Mouse (Mus musculus) CH12.LX (cell line): ENCODE data around the gene Myrf. TPM values are rescaled to one million over a fixed set of nuclear protein-coding genes. Genes with fewer than 3 reads are reported as not detected.

Experiments used
- DNase-seq: peaks from one replicate; pipeline ENCODE4 v3.0.0-alpha.2; 2013; ENCODE audit errors: extremely low read depth
- H3K27ac ChIP-seq: 2 replicates; pipeline ENCODE4 v1.5.1; 2012; ENCODE audit warnings: low read depth, mild to moderate bottlenecking, control low read depth, moderate library complexity; ENCODE audit not compliant: insufficient read depth
- H3K27me3 ChIP-seq: replicated peaks from 2 replicates; pipeline ENCODE3; 2012; ENCODE audit warnings: inconsistent platforms
- H3K36me3 ChIP-seq, 2 experiments: replicated peaks in 1 of 2; 2 replicates each; pipeline versions ENCODE3 to v1.6.1; 2012; ENCODE audit warnings: inconsistent platforms in 1 of 2, low read length in 1 of 2, mild to moderate bottlenecking in 1 of 2, mixed read lengths in 1 of 2, moderate library complexity in 1 of 2; ENCODE audit not compliant: control insufficient read depth in 1 of 2, insufficient read depth in 1 of 2
- H3K4me1 ChIP-seq, 2 experiments: 2 replicates each; pipeline ENCODE4 v1.6.1; 2012; ENCODE audit warnings: inconsistent platforms in 1 of 2, moderate library complexity in 1 of 2; ENCODE audit not compliant: insufficient read depth in 2 of 2, control insufficient read depth in 1 of 2
- H3K4me2 ChIP-seq: 2 replicates; pipeline ENCODE4 v1.6.1; 2012; ENCODE audit warnings: low read depth, mild to moderate bottlenecking, control low read depth; ENCODE audit not compliant: poor library complexity, insufficient read depth, severe bottlenecking
- H3K4me3 ChIP-seq, 3 experiments: fragments of 150-350 bp in 1 of 3; sonication (generic) in 1 of 3; replicated peaks in 1 of 3; 2 replicates each; pipeline versions ENCODE3 to v1.5.1; 2011 to 2012; ENCODE audit warnings: low read depth in 2 of 3, low read length in 2 of 3, mild to moderate bottlenecking in 2 of 3, moderate library complexity in 2 of 3, control low read depth in 1 of 3, improper control_type of control experiment in 1 of 3, inconsistent platforms in 1 of 3, mixed read lengths in 1 of 3; ENCODE audit not compliant: poor library complexity in 1 of 3
- H3K79me2 ChIP-seq: replicated peaks from 2 replicates; pipeline ENCODE4 v1.6.1; 2012; ENCODE audit warnings: mild to moderate bottlenecking, moderate library complexity; ENCODE audit not compliant: control insufficient read depth, poor library complexity, insufficient read depth, severe bottlenecking; ENCODE audit errors: extremely low read depth
- H3K9ac ChIP-seq: 2 replicates; pipeline ENCODE4 v1.6.1; 2012; ENCODE audit warnings: low read depth, mild to moderate bottlenecking, control low read depth, moderate library complexity; ENCODE audit not compliant: insufficient read depth
- H3K9me3 ChIP-seq: replicated peaks from 2 replicates; pipeline ENCODE3; 2012; ENCODE audit warnings: low read length, inconsistent platforms, mixed read lengths
- BHLHE40 ChIP-seq: IDR thresholded peaks from 2 replicates; pipeline ENCODE4 v1.6.1; 2011; ENCODE audit warnings: mild to moderate bottlenecking, low read depth, low read length, improper control_type of control experiment
- CHD1 ChIP-seq: IDR thresholded peaks from 2 replicates; pipeline ENCODE4 v1.6.1; 2012; ENCODE audit warnings: low read depth, low read length, improper control_type of control experiment, inconsistent platforms
- CTCF ChIP-seq, 2 experiments: IDR thresholded peaks in 1 of 2; conservative IDR thresholded peaks in 1 of 2; 2 replicates each; pipeline ENCODE4 v1.5.1; 2011 to 2012; ENCODE audit warnings: low read depth in 2 of 2, low read length in 2 of 2, improper control_type of control experiment in 1 of 2, inconsistent platforms in 1 of 2, mild to moderate bottlenecking in 1 of 2, moderate library complexity in 1 of 2
- HCFC1 ChIP-seq: IDR thresholded peaks from 2 replicates; pipeline ENCODE4 v1.6.1; 2012; ENCODE audit warnings: low read depth, mild to moderate bottlenecking, inconsistent platforms, low read length, improper control_type of control experiment
- JUN ChIP-seq: IDR thresholded peaks from 2 replicates; pipeline ENCODE4 v1.6.1; 2011; ENCODE audit warnings: low read depth, mild to moderate bottlenecking, low read length, improper control_type of control experiment, moderate library complexity; ENCODE audit not compliant: insufficient read depth
- KAT2A ChIP-seq: IDR thresholded peaks from 2 replicates; pipeline ENCODE4 v1.6.1; 2012; ENCODE audit warnings: low read length, improper control_type of control experiment, inconsistent platforms; ENCODE audit not compliant: insufficient replicate concordance
- MAFK ChIP-seq: IDR thresholded peaks from 2 replicates; pipeline ENCODE4 v1.6.1; 2011; ENCODE audit warnings: low read length, improper control_type of control experiment; ENCODE audit not compliant: insufficient replicate concordance
- MAZ ChIP-seq: IDR thresholded peaks from 2 replicates; pipeline ENCODE4 v1.6.1; 2012; ENCODE audit warnings: low read depth, mild to moderate bottlenecking, inconsistent platforms, low read length, improper control_type of control experiment, moderate library complexity
- MEF2A ChIP-seq: IDR thresholded peaks from 2 replicates; pipeline ENCODE4 v1.6.1; 2014; ENCODE audit warnings: low read depth, mild to moderate bottlenecking, inconsistent platforms, low read length, improper control_type of control experiment, borderline replicate concordance
- NRF1 ChIP-seq: IDR thresholded peaks from 2 replicates; pipeline ENCODE4 v1.6.1; 2014; ENCODE audit warnings: low read depth, mild to moderate bottlenecking, inconsistent platforms, low read length, improper control_type of control experiment, moderate library complexity
- PAX5 ChIP-seq: IDR thresholded peaks from 2 replicates; pipeline ENCODE4 v1.6.1; 2012; ENCODE audit warnings: low read length, inconsistent platforms, mixed read lengths
- POLR2A ChIP-seq: IDR thresholded peaks from 2 replicates; pipeline ENCODE4 v1.6.1; 2011; ENCODE audit warnings: low read depth, mild to moderate bottlenecking, improper control_type of control experiment, low read length
- RCOR1 ChIP-seq: conservative IDR thresholded peaks from 2 replicates; pipeline ENCODE4 v1.6.1; 2012; ENCODE audit warnings: low read depth, mild to moderate bottlenecking, inconsistent platforms, low read length, improper control_type of control experiment
- SIN3A ChIP-seq: IDR thresholded peaks from 2 replicates; pipeline ENCODE4 v1.6.1; 2012; ENCODE audit warnings: low read length, improper control_type of control experiment, inconsistent platforms
- SMC3 ChIP-seq: IDR thresholded peaks from 2 replicates; pipeline ENCODE4 v1.6.1; 2011; ENCODE audit warnings: low read depth, low read length, improper control_type of control experiment
- TBP ChIP-seq: conservative IDR thresholded peaks from 2 replicates; pipeline ENCODE4 v1.6.1; 2011; ENCODE audit warnings: low read depth, low read length, improper control_type of control experiment
- UBTF ChIP-seq: IDR thresholded peaks from 2 replicates; pipeline ENCODE4 v1.6.1; 2012; ENCODE audit warnings: low read depth, mild to moderate bottlenecking, inconsistent platforms, low read length, improper control_type of control experiment, moderate library complexity
- ZC3H11A ChIP-seq: IDR thresholded peaks from 2 replicates; pipeline ENCODE4 v1.6.1; 2012; ENCODE audit warnings: low read depth, mild to moderate bottlenecking, inconsistent platforms, low read length, improper control_type of control experiment
- ZKSCAN1 ChIP-seq: IDR thresholded peaks from 2 replicates; pipeline ENCODE4 v1.6.1; 2012; ENCODE audit warnings: low read depth, inconsistent platforms, low read length, improper control_type of control experiment, borderline replicate concordance
- ZMIZ1 ChIP-seq: IDR thresholded peaks from 2 replicates; pipeline ENCODE4 v1.6.1; 2012; ENCODE audit warnings: low read depth, mild to moderate bottlenecking, inconsistent platforms, low read length, improper control_type of control experiment
- dilution Hi-C: fragments of 300-500 bp; cut with MboI; formaldehyde crosslinking; loops from 2 replicates; pipeline ENCODE4 v1.14.3; 2020; ENCODE audit warnings: low sequenced_read_pairs; ENCODE audit not compliant: extremely low pct_unique_long_range_greater_than_20kb, extremely low pct_ligation_motif_present
- in situ Hi-C: fragments of 300-500 bp; cut with MboI; formaldehyde crosslinking; loops from 3 replicates; pipeline ENCODE4 v1.14.3; 2019; ENCODE audit warnings: low sequenced_read_pairs, low pct_ligation_motif_present, low pct_unique_long_range_greater_than_20kb, mixed read lengths
- polyA plus RNA-seq: library from polyadenylated mRNA; unstranded; fragments of >175 nt; gene quantifications from 2 replicates; pipeline ENCODE4 v1.2.1, GENCODE M21; 2012; ENCODE audit warnings: low read depth; ENCODE audit not compliant: insufficient read length
- total RNA-seq, 2 experiments: library from RNA; depleted of rRNA; stranded (reverse); fragments of 300-350 nt in 1 of 2; fragments of >200 nt in 1 of 2; gene quantifications; 2 replicates each; pipeline ENCODE4 v1.2.3; 2012 to 2014

The Myrf gene
- total and polyA plus RNA-seq, 3 experiments = 0.10 to 0.13 TPM; not detected in 1

GRCm38 (mm10) chr19:10224637-10225453, 15.7 kb downstream of the Myrf start:
- dilution Hi-C loops (no loop called here), in situ Hi-C loops (no loop called here)
- no peak overlapping the region for H3K9ac ChIP-seq
- no peak overlapping the region for H3K4me3 ChIP-seq
- H3K4me2 ChIP-seq = no peak overlapping the region
- peaks cover 72% of the 10 kb centered on the region for H3K27me3 ChIP-seq
- no peaks in the 10 kb centered on the region for H3K79me2 ChIP-seq
- H3K9me3 ChIP-seq = no peaks in the 10 kb centered on the region
- no peak for DNase-seq
- H3K27ac ChIP-seq = no peak overlapping the region
- peaks cover 0 to 4% of the 10 kb centered on the region in 2 experiments; a peak in 2 of 4 replicates for H3K4me1 ChIP-seq
- no peak for TF ChIP-seq MAFK
- TF ChIP-seq SMC3 = no peak
- no peak for TF ChIP-seq UBTF
- no peak for TF ChIP-seq HCFC1
- 0 out of 4 replicates have a peak, but pooled peaks of 1 of the 2 experiments have one; percentile 3 for TF ChIP-seq CTCF (conservative IDR thresholded peaks at IDR 0.05 in 1 of 2, IDR thresholded peaks at IDR 0.05 in 1 of 2; ENCODE audit: low read depth in 2 of 2, low read length in 2 of 2)
- TF ChIP-seq SIN3A = no peak
- no peak for TF ChIP-seq MAZ
- no peak for TF ChIP-seq BHLHE40
- no peaks in the 10 kb centered on the region for H3K36me3 ChIP-seq

- no peak overlapping the region for H3K4me2 ChIP-seq
- no peaks in the 10 kb centered on the region for H3K36me3 ChIP-seq
- peaks cover 0 to 4% of the 10 kb centered on the region in 2 experiments; a peak in 2 of 4 replicates for H3K4me1 ChIP-seq
- in situ Hi-C loops = no loop called here
- dilution Hi-C loops = no loop called here
- peaks cover 62% of the 10 kb centered on the region for H3K27me3 ChIP-seq
- H3K4me3 ChIP-seq = no peak overlapping the region
- no peaks in the 10 kb centered on the region for H3K9me3 ChIP-seq
- no peak for DNase-seq
- no peak overlapping the region for H3K9ac ChIP-seq
- H3K27ac ChIP-seq = no peak overlapping the region
- TF ChIP-seq KAT2A (no peak), MEF2A (no peak), NRF1 (no peak), ZC3H11A (no peak), CHD1 (no peak), ZKSCAN1 (no peak), JUN (no peak), SIN3A (no peak), UBTF (no peak), RCOR1 (no peak), PAX5 (no peak), ZMIZ1 (no peak), MAFK (no peak), POLR2A (no peak), TBP (no peak)
- H3K79me2 ChIP-seq = no peaks in the 10 kb centered on the region
These were observed 17.0 kb downstream of the Myrf start for GRCm38 (mm10) chr19:10223561-10223960.
